Mouse (Mus musculus) B cell, adult 2 months (primary cell): ENCODE data around the gene AC124502.3.

ENCODE experiments used
- DNase-seq, 2 experiments: peaks; one replicate each; pipeline ENCODE4 v3.0.0; 2022

Gene AC124502.3

DNA sequence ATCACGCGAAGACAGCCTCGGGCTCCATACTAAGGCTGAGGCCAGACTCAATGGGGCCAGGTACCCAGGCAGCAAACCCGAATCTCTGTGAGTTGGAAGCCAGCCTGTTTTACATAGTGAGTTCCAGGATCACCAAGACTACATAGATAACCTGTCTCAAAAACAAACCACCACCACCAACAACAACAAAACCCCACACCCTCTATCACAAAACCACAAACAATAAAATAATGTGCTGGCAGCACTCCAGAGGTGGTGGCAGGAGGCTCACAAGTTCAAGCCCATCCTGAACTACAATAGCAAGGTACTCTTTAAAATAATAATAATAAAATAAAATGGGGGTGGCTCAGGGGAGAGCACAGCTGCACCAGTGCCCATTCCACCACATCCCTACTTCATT is 2.1 kb upstream of the AC124502.3 start:
- DNase-seq = no peak

DNA sequence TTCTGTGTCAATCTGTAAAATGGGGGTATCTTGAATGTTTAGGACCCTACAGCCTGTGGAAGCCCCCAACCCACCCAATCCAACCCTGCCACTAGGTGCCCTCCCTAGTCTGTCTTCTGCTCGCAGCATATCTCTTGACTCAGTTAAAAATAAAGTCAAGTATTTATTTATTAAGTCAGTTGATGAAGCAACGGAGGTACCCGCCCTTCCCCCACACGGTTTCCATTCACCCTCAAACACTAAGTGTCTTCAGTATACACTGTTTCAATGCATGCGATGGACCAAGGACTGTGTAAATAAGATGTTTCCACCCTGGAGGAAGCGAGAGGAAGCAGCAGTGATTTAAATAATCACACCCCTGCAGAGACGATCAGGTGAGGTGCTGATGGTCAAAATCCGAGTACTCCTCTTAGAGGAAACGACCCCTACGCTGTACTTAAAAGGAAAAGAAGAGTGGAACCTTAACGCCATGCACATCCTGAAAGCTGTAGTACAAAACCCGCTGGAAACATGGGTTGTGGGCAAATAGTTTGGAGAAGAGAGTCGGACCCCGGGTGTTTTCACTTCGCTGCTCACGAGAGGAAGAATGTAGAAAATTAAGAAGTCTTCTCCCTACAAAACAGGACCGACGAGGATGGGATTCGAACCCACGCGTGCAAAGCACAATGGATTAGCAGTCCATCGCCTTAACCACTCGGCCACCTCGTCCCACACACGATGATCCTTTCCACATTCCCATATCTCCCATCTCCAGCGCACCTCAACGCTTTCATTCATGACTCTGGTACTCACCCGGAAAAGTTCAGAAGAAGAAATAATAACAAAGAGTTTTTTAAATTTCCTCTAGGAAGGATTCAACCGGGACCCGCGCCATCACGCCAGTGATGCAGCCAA is 766 bp upstream of the AC124502.3 start:
- peak; percentile 56 to 58 for DNase-seq

DNA sequence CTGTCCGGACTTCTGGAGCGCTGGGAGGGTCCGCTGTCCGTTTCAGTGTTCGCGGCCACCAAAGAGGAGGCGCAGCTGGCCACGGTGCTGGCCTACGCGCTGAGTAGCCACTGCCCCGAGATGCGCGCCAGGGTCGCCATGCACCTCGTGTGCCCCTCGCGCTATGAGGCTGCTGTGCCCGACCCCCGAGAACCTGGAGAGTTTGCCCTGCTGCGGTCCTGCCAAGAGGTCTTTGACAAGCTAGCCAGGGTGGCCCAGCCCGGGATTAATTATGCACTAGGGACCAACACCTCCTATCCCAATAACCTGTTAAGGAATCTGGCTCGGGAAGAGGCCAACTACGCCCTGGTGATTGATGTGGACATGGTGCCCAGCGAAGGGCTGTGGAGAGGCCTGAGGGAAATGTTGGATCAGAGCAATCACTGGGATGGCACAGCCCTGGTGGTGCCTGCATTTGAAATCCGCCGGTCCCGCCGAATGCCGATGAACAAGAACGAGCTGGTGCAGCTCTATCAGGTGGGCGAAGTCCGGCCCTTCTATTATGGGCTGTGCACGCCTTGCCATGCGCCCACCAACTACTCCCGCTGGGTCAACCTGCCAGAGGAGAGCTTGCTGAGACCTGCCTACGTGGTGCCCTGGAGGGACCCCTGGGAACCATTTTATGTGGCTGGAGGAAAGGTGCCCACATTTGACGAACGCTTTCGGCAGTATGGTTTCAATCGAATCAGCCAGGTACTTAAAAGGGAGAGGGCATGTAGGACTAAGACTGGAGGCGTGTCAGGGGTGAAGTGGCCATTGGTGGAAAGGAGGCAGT is 817 bp downstream of the AC124502.3 start:
- no peak for DNase-seq

DNA sequence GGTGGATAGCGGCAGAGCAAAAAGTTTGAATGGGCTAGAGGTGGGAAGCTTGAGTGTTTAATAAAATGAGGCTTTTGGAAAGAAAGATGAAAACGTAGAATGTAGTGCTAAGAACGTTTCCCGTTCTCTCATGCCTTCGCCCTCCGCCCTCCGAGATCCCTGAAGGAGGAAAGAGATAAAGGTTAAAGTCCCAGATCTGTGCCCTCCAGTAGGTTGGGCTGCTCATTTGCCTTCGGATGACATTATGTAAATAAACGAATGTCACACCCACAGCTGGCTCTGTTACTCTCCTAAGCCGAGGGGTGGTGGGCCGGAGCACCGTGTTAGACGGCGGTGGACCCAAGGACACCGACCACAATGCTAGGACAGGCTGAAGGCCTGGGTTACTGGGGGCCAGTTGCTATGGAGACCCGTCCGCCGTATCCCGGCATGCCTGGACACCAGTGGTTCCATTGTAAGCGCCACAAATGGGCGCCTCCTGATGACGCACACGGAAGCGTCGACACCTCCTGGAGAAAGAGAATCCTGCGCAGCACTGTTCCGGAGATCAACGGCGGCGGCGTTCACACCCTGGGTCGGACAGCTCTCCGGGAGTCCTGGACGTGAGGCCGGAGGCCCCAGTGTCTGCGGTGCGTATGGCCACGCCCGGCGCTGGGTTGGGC is 2.3 kb downstream of the AC124502.3 start, which contains the start of gene Brms1:
Gene Brms1, plus strand, starts transcription at position 493 of the 662 bp plus-strand sequence.
- peak; percentile 91 to 92 for DNase-seq

DNA sequence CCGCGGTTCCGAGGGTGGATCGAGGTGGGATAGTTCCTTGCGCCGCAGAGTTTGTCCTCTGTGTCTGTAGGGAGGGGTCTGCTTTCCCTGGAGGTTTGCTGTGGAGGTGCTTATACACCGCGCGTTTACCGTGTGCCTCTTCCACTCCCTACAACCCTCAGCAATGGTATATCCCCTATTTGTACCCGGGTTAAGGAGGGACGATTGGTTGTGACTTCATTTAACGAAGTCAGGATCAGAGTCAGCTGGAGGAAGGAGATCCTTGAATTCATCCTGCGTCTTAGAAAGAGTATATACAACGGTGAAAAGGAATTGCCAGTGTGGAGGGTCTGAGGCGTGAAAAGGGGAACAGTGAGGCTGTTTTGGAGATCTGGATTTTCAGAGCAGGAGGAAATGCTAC is 2.9 kb downstream of the AC124502.3 start:
- no peak for DNase-seq

DNA sequence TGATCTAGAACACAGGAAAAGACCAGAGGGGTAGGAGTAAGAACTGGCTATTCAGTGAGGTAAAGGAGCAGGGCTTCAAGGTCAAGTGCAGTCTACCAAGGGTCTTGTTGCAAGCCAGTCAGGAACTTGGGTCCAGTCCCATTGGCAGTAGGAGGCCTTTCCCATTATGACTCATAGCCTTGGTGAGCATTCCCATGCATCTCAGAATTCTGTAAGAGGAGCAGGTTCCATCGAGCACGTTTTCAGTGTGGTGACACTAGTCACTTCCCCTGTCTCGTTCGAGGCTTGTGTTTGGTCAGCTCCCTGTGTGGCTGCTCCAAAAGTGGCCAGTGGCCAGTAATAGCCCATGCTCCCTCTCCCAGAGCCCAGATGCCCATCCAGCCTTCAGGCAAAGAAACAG is 6.8 kb downstream of the AC124502.3 start:
- no peak for DNase-seq

DNA sequence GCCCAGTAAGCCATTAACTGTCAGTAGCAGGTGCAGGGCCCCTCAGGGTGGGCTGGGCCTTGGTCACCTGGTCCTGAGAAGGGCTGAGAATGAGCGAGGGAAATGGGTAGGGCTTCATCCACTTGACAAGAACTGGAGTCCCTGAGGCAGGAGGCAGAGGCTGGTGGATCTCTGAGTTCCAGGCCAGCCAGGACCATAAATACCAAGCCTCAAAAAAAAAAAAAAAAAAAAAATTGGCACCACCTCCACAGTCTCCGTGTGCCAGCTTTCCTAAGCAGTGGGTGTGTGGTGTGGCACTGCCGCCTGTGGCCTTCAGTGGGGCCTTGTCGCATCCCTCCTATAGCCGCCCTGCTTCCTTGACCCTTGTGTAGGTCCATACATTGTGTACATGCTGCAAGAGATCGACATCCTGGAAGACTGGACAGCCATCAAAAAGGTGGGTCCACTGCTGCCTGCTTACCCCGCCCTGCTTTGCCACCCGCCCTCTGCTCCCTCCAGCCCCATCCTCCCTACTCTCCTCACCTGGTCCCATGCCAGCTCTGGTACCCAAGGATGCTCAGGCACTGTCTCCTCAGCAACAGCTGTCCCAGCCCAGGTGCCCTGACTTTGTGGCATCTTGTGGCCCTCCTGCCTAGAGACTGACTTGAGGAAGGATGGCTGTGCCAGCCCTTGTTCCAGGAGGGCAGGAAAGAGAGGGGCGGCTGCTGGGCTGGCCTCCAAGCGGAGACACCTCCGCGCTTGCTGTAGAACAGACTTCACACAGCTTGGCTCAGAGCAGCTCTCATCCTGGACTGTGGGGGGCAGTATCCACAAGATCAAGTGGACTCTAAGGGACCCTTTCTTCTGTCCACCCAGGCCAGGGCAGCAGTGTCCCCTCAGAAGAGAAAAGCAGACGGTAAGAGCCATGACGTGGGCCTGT is 9.7 kb downstream of the AC124502.3 start:
- no peak for DNase-seq

DNA sequence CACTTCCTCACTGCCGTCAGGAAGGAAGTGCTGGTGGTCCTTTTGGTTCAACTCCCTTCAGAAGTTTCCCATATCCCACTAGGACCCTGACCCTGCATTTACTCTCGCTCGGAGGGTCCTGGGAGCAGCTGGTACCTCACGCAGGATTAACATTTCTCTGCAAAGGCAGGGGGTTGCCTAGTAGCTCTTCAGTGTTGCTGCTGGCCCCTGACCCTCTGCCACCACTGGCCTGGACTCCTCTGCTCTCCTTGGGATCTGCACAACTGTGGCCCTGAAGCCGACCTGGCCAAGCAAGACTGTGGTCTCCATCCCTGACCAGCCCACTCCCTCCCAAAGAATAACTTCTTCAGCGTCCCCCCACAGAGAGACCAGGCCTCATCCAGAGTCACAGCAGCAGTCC is 10.6 kb downstream of the AC124502.3 start:
- DNase-seq = no peak

DNA sequence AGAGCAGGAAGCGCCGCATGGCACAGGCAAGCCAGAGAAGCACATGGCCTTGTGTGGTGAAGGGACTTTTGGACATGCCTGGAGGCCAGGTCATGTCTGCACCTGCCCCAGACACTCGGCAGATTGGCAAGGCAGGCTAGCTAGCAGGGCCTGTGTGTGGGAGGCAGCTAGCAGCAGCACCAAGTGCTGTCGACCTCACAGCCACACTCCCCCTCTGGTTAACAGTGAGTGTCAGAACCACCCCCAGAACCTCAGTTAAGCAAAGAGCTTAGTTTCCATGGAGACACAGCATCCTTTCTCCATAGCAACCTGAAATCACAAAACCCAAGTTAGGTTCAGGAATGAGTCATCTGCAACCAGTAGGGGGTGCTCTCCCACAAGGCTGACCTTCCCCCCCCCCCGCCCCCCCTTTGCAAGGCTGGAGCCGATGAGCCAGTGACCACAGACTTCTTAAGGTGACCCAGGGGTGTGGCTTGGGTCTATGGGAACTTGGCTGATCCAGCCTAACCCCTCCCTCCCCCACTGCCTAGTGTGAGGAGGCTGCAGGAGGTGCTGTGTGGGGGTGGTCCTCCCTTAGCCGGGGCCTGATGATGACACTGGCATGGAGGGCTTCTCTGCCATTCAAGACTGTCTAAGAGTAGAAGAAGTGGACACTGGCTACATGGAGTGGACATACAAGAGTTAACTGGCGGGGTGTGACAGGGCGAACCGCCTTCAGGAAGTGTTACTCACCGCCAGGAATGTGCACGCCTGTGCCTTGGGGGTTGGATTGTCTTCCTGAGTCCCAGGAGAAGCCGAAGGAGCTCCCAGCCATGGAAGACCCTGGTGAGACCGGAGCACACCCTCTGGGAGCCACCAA is 11.6 kb downstream of the AC124502.3 start, which contains the start of gene Rin1:
Gene Rin1, plus strand, starts transcription at position 435 of the 859 bp plus-strand sequence.
- DNase-seq = peak; percentile 53 to 59

DNA sequence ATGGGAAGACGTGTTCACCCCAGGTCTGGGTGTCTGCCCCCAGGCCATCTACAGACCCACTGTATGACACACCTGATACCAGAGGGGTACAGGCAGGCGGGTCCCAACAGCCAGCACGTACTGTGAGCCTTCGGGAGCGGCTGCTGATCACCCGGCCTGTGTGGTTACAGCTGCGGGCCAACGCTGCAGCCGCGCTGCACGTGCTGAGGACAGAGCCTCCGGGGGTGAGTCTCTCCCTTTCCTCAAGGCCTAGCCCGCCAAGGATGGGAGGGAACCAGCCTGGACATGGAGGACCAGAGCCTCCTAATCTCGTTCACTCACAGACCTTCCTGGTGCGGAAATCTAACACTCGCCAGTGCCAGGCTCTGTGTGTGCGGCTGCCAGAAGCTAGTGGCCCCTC is 12.3 kb downstream of the AC124502.3 start:
- DNase-seq = no peak

DNA sequence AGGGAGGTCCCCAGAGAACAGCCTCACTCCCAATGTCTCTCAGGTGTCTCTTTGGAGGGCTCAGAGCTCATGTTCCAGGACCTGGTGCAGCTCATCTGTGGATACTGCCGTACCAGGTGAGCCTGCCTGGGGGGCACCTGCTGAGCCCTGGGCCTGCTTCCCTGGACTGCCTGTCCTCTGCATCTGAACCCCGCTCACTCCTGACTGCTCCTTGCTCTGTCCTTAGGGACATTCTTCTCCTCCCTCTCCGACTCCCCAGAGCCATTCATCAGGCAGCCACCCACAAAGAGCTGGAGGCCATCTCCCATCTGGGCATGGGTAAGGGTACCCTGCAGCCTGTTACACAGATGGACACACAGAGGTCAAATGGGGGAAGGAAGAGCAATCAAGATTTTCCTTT is 12.8 kb downstream of the AC124502.3 start:
- no peak for DNase-seq

DNA sequence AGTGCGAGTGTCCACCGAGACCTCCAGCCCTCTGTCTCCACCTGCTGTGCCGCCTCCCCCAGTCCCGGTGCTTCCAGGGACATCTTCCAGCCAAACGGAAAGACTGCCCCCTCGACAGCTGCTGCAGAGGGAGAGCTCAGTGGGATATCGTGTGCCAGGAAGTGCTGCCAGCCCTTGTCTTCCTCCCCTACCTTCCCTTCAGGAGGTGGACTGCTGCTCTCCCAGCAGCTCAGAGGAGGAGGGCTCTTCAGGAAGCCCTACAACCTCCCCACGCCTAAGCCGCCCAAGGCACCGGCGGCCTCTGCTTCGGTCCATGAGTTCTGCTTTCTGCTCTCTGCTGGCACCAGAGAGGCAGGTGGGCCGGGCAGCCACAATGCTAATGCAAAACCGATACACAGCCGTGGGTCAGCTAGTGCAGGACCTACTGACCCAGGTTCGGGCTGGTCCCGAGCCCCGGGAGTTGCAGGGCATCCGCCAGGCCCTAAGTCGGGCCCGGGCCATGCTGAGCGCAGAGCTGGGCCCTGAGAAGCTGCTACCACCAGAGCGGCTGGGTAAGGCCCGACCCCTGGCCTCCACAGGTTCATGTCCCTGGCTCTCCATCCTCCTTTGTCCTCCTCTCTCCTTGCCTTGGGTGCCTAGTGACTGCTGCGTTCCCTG is 13.6 kb downstream of the AC124502.3 start:
- no peak for DNase-seq

DNA sequence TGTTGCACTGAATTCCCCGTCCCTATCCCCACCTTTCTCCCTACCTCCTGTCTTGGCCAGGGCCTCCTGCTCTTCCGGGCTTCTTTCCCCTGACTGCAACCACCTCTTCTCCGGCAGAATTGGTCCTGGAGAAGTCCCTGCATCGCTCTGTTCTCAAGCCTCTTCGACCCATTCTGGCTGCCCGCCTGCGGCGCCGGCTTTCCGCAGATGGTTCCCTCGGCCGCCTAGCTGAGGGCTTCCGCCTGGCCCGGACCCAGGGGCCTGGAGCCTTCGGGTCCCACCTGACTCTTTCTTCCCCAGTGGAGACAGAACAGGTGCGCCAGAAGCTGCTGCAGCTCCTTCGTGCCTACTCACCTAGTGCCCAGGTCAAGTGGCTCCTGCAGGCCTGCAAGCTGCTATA is 14.2 kb downstream of the AC124502.3 start:
- DNase-seq = no peak

DNA sequence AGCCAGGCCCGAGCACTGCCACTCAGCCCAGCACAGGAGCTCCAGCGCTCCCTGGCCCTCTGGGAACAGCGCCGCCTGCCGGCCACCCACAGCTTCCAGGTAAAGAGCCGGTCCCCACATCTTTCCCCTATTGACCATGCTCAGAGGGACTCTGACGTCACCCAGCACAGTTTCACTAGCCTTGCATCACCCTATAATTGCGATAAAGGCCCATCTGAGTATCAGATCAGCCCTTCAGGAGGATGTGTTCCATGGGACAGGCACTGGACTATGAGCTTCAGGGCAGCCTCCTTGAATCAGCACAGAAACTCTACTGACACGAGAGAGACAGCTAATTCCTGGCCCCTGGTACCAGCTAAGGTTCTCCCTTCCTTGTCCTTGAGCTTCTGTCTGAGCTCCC is 15.2 kb downstream of the AC124502.3 start:
- peak; percentile 78 for DNase-seq

DNA sequence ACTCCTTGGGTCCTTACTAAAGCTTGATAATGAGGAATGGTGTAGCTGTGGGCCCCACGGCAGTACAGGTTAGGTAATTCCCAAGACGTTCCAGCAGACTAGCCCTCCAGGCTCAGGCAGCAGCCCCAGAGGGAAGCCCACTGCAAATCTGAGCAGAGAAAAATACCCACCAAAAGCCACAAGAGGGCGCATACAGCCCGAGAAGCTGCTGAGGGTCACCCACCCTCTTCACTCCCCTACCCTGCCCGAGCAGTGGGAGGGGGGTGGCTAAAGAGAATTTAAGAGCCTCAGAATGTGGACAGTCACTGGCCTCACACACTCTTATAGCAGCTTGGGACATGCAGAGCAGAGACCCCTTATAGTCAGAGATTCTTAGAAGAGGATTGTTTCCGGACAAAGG is 17.6 kb downstream of the AC124502.3 start:
- DNase-seq = peak; percentile 46 to 50

DNA sequence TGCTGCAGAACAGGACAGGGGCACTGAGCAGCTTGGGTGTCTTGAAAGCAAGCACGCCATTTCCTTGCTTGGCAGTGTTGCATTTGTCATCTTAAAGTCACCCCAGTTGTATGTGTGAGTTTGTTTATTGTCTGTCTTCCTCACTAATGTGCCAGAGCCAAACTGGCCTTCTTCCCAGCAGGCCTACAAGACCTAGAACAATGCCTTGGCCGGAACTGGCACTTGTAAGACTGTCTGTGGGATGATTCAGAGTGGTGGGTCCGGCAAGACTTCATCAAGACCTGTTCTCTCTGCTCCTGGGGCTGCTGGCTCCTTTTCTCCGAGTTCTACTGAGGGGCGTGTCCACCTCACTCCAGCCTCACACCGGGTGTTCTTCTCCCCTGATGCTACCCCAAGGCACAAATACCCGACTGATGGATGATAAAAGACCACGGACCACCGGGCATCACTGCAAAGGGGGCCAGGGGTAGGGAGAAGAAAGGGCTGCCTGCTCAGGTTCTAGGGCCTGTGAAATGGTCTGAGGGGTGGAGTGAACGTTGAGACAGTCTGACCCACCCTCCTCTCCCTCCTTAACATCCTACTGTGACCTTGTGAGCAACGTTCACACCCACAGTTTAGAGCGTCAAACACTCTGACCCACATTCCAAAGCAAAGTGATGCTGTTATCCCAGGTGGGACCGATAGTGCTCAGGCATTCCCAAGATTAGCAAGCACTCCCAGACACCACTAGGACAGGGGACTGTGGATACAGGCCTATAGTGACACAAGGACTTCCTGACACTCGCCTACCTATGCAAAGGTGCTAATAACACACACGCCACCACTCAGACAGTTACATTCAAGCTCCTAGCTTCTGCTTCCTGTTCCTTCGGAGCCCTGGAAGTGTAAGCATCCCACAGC is 19.4 kb downstream of the AC124502.3 start:
- DNase-seq = no peak

DNA sequence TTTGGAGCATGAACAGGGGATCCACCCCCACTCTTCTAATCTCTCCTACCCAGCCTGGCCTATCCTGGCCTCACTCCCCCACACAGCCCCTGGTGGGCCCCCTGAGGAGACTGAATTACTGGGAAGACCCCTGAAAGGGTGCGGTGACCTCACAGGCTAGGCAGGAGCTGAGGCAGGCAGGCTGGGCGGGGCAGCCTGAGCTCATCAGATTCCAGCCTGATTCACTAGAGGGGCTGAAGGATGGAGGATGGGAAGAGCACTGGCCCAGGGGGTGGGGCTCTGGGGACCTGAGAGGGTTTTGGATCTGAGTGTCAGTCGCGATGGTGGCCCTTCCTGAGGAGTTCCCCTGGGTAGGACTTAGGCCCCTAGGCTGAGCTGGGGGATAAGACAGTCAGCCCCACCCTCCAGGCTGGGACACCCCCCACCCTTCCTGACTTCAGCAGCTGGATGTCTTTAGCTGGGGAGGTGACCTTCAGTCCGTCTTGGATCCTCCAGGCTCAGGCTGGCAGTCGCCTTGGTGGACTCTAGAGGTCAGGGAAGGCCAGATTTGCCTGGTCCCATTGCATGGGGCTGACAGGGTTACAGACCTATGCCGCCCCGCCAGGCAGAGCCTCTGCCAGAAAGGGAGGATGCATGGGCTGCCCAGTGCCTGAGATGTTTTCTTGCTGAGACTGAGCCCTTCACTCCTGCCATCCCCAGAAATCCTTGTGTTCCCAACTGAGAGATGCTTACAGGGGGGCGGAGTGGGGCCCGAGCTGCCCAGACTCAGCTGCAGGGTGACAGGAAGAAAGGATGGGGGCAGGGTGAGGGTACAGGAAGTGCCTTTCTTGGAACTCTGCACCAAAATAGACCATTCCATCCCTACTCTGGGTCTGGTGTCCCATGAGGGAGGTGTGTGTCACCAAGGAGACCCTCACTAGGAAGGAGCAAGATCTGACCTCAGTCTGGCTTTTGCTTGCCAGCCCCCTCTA is 20.4 kb downstream of the AC124502.3 start:
- DNase-seq = no peak
